Mouse (Mus musculus) cerebellum, adult 2 months (tissue): ENCODE results near the gene Pdzph1.

Experiments used
- CTCF ChIP-seq: fragments of 200-500 bp; IDR thresholded peaks from 2 replicates; pipeline ENCODE4 v1.5.1; 2011; ENCODE audit warnings: low read depth, mild to moderate bottlenecking, control low read depth, low read length, moderate library complexity, borderline replicate concordance; ENCODE audit not compliant: insufficient read depth
- POLR2A ChIP-seq: fragments of 200-500 bp; IDR thresholded peaks from 2 replicates; pipeline ENCODE4 v1.6.1; 2011; ENCODE audit warnings: low read length, control low read depth, borderline replicate concordance; ENCODE audit not compliant: insufficient read depth

- no peak for TF ChIP-seq CTCF
- no peak for TF ChIP-seq POLR2A
Observed at GRCm38 (mm10) chr17:58923901-58924476, 67.2 kb downstream of the Pdzph1 start.
